Mouse (Mus musculus) embryonic facial prominence, embryonic 14.5 days (tissue): ENCODE measurements around the gene Emc8. TPM values are rescaled to one million over a fixed set of nuclear protein-coding genes. Genes with fewer than 3 reads are reported as not detected.

Experiments used
- ATAC-seq: fragments of 200-750 bp; cut with Nextera tagmentation; 2 replicates; pipeline ENCODE4 v1.8.0; 2017; ENCODE audit warnings: low read depth, moderate number of reproducible peaks, moderate TSS enrichment
- DNase-seq: peaks from one replicate; pipeline ENCODE4 v3.0.0-alpha.2; 2015; ENCODE audit warnings: low spot score
- H3K27ac ChIP-seq: fragments of 300-500 bp; sonication (generic); replicated peaks from 2 replicates; pipeline ENCODE4 v1.5.1; 2014; ENCODE audit warnings: low read depth, mild to moderate bottlenecking, low read length, moderate library complexity
- H3K27me3 ChIP-seq: fragments of 300-500 bp; sonication (generic); replicated peaks from 2 replicates; pipeline ENCODE4 v1.6.1; 2014; ENCODE audit warnings: low read length; ENCODE audit not compliant: control insufficient read depth, insufficient read depth
- H3K36me3 ChIP-seq: fragments of 300-500 bp; sonication (generic); 2 replicates; pipeline ENCODE4 v1.6.1; 2014; ENCODE audit warnings: low read length, mixed read lengths; ENCODE audit not compliant: control insufficient read depth, insufficient read depth
- H3K4me1 ChIP-seq: fragments of 300-500 bp; sonication (generic); 2 replicates; pipeline ENCODE4 v1.6.1; 2014; ENCODE audit warnings: antibody characterized with exemption, low read length; ENCODE audit not compliant: control insufficient read depth, insufficient read depth
- H3K4me2 ChIP-seq: fragments of 300-500 bp; sonication (generic); 2 replicates; pipeline ENCODE4 v1.6.1; 2014; ENCODE audit warnings: low read depth, mild to moderate bottlenecking, low read length, moderate library complexity, mixed read lengths
- H3K4me3 ChIP-seq: fragments of 300-500 bp; sonication (generic); 2 replicates; pipeline ENCODE4 v1.5.1; 2014; ENCODE audit warnings: low read depth, mild to moderate bottlenecking, low read length
- H3K9ac ChIP-seq: fragments of 300-500 bp; sonication (generic); 2 replicates; pipeline ENCODE4 v1.6.1; 2014; ENCODE audit warnings: low read depth, mild to moderate bottlenecking, low read length, moderate library complexity, mixed read lengths
- H3K9me3 ChIP-seq: fragments of 300-500 bp; sonication (generic); 2 replicates; pipeline ENCODE4 v1.6.1; 2016; ENCODE audit warnings: low read length; ENCODE audit not compliant: control insufficient read depth
- WGBS: fragments of 180-500 bp; shearing (Covaris S2); extraction: QIAGEN DNeasy Blood & Tissue Kit; methylation state at CpG from one replicate; pipeline ENCODE4 v1.1.7; 2014; 5-methylcytosine and 5-hydroxymethylcytosine counted together
- polyA plus RNA-seq: library from polyadenylated mRNA; unstranded; fragments of >200 nt; fragmentation: Nextera tagmentation; extraction: Ambion mirVana; gene quantifications from 2 replicates; pipeline ENCODE4 v1.2.1, GENCODE M21; 2014

The Emc8 gene
- polyA plus RNA-seq, 1 experiment from 2014 or later: 221 TPM

DNA sequence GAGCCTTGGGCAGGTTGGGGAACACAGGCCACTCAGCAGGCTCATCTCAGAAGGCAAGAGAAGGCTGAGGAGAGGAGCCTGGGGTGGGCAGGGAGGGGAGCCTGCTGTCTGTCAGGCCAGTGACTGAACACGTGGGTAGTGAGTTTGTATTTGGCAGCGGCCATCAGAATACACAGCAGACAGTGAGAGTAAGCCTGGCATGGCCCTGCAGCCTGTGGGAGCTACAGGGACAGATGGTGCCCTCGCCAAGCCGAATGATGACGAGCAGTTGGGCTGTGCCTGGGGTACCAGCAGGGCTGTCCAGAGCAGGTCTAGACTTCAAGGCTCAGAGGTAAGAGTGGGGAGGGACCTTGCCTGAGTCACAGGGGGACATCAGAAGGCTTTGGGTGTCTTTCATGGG is 41.1 kb downstream of the Emc8 start:
- no peak overlapping the region for H3K4me2 ChIP-seq
- no peak overlapping the region for H3K27ac ChIP-seq
- H3K4me3 ChIP-seq: no peak overlapping the region
- WGBS: 87% methylated on average over 5 of the region's 5 CpGs
- H3K36me3 ChIP-seq: no peaks in the 10 kb centered on the region
- no peak for ATAC-seq
- H3K9ac ChIP-seq: no peak overlapping the region
- no peaks in the 10 kb centered on the region for H3K27me3 ChIP-seq
- peaks cover 6% of the 10 kb centered on the region; the same call in 1 of the 2 replicates for H3K4me1 ChIP-seq
- H3K9me3 ChIP-seq: no peaks in the 10 kb centered on the region
- no peak for DNase-seq

GRCm38 (mm10) chr8:120626461-120626860 is 41.9 kb downstream of the Emc8 start:
- Histone ChIP-seq H3K9ac (no peak overlapping the region), H3K4me1 (0 out of 2 replicates have a peak, but pooled peaks cover 3% of the 10 kb centered on the region), H3K36me3 (no peaks in the 10 kb centered on the region), H3K4me3 (no peak overlapping the region), H3K9me3 (no peaks in the 10 kb centered on the region), H3K27ac (no peak overlapping the region), H3K27me3 (no peaks in the 10 kb centered on the region), H3K4me2 (no peak overlapping the region)
- DNase-seq: peak; percentile 35
- ATAC-seq: no peak
- WGBS: 62% methylated on average over 11 of the region's 11 CpGs

DNA sequence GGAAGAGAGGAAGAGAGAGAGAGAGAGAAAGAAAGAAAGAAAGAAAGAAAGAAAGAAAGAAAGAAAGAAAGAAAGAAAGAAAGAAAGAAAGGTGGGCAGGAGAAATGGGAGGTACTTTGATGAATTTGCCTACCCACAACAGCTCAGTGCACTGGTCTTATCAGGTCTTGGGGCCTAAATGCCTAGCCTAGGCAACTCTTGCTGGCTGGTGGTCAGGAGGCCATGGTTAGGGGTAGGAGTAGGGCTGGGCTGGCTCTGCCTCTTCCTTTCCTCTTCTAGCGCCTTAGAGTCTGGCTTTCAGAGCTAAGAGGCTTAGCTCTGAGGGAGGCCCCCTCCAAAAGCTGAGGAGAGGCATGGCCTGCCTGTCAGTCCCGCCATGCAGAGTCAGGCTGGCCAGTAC is 44.8 kb downstream of the Emc8 start:
- no peak overlapping the region for H3K9ac ChIP-seq
- no peak overlapping the region for H3K4me2 ChIP-seq
- no peaks in the 10 kb centered on the region for H3K9me3 ChIP-seq
- H3K27me3 ChIP-seq: no peaks in the 10 kb centered on the region
- H3K4me3 ChIP-seq: no peak overlapping the region
- WGBS: 55% methylated on average over 1 of the region's 2 CpGs
- no peaks in the 10 kb centered on the region for H3K4me1 ChIP-seq
- ATAC-seq (no peak), DNase-seq (no peak)
- no peaks in the 10 kb centered on the region for H3K36me3 ChIP-seq
- no peak overlapping the region for H3K27ac ChIP-seq

GRCm38 (mm10) chr8:120622161-120622560 is 46.2 kb downstream of the Emc8 start:
- ATAC-seq (no peak), DNase-seq (no peak)
- no peaks in the 10 kb centered on the region for H3K9me3 ChIP-seq
- no peaks in the 10 kb centered on the region; the same call in 1 of the 2 replicates for H3K4me1 ChIP-seq
- H3K4me3 ChIP-seq: no peak overlapping the region
- no peak overlapping the region for H3K9ac ChIP-seq
- 74% methylated on average over 14 of the region's 14 CpGs for WGBS
- no peaks in the 10 kb centered on the region for H3K27me3 ChIP-seq
- no peak overlapping the region for H3K27ac ChIP-seq
- H3K4me2 ChIP-seq: no peak overlapping the region
- H3K36me3 ChIP-seq: no peaks in the 10 kb centered on the region

DNA sequence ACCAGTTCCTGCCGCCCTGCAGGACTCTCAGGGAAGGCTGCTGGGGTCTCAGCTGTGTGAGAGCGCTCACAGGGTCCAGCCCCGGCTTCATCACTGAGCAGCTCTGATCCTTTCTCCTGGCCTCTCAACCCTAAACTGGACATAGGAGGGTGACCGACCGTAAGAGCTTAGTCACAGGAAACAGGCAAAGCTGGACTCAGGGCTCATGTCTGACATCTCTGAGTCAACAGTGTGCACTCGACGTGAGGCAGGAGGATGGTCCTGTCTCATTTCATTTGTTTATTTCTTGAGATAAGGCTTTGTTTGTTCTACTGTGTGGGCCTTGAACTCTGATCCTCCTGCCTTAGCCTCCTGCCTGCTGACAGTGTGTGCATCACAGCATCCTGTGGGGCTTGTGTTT is 47.9 kb downstream of the Emc8 start:
- H3K36me3 ChIP-seq: no peaks in the 10 kb centered on the region
- ATAC-seq: no peak
- no peak for DNase-seq
- H3K9me3 ChIP-seq: no peaks in the 10 kb centered on the region
- H3K4me2 ChIP-seq: no peak overlapping the region
- no peaks in the 10 kb centered on the region; the same call in 1 of the 2 replicates for H3K4me1 ChIP-seq
- H3K27ac ChIP-seq: no peak overlapping the region
- H3K27me3 ChIP-seq: no peaks in the 10 kb centered on the region
- H3K9ac ChIP-seq: no peak overlapping the region
- no peak overlapping the region for H3K4me3 ChIP-seq
- WGBS: 56% methylated on average over 7 of the region's 7 CpGs

GRCm38 (mm10) chr8:120619235-120620180 is 48.9 kb downstream of the Emc8 start:
- no peak overlapping the region for H3K27ac ChIP-seq

DNA sequence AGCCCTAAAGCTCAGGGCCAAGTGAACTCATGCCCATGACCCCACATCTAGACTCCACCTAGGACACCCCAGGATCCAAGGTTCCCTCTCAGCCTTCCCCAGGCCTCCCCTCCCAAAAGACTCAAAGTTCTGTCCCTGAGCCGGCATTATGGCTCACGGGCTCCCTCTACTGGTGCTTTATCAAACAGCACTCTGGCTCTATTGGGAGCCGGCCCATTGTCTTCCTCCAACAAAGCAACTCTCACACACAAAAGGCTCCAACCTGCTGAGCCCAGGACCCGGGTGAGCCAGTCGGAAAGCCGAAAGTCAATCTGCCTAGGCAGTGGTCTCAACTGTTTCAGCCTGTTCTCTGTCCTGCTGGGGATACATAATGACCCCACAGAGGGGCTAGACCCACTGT is 50.3 kb downstream of the Emc8 start:
- Histone ChIP-seq H3K9me3 (no peaks in the 10 kb centered on the region), H3K9ac (peak overlapping the region; percentile 53; the same call in 1 of the 2 replicates), H3K4me1 (no peaks in the 10 kb centered on the region; the same call in 1 of the 2 replicates), H3K36me3 (no peaks in the 10 kb centered on the region), H3K4me2 (no peak overlapping the region), H3K27me3 (no peaks in the 10 kb centered on the region), H3K27ac (no peak overlapping the region), H3K4me3 (no peak overlapping the region)
- DNase-seq: peak; percentile 60
- 2% methylated on average over 6 of the region's 6 CpGs for WGBS
- peak; percentile 64 for ATAC-seq

More at GRCm38 (mm10) chr8:120619235-120620180, 48.9 kb downstream of the Emc8 start:
- DNase-seq (no peak), ATAC-seq (no peak)
- Histone ChIP-seq H3K36me3 (no peaks in the 10 kb centered on the region), H3K9ac (no peak overlapping the region), H3K4me1 (no peaks in the 10 kb centered on the region; the same call in 1 of the 2 replicates), H3K9me3 (no peaks in the 10 kb centered on the region), H3K27me3 (no peaks in the 10 kb centered on the region), H3K4me3 (no peak overlapping the region), H3K4me2 (no peak overlapping the region)
- WGBS: 72% methylated on average over 10 of the region's 11 CpGs

- no peaks in the 10 kb centered on the region for H3K36me3 ChIP-seq
- DNase-seq (peak; percentile 75), ATAC-seq (peak; percentile 82)
- WGBS: 25% methylated on average over 6 of the region's 8 CpGs
- no peak overlapping the region; the same call in 1 of the 2 replicates for H3K9ac ChIP-seq
- H3K4me1 ChIP-seq: no peaks in the 10 kb centered on the region; the same call in 1 of the 2 replicates
- H3K4me3 ChIP-seq: no peak overlapping the region
- H3K9me3 ChIP-seq: no peaks in the 10 kb centered on the region
- H3K4me2 ChIP-seq: no peak overlapping the region
- no peak overlapping the region for H3K27ac ChIP-seq
- H3K27me3 ChIP-seq: no peaks in the 10 kb centered on the region
Observed at GRCm38 (mm10) chr8:120616663-120617626, 51.4 kb downstream of the Emc8 start.
